Mouse (Mus musculus) T-helper 2 cell (primary cell): ENCODE measurements around the gene Lpar2.

ENCODE experiments used
- in situ Hi-C: fragments of 300-600 bp; cut with MboI, MseI; formaldehyde crosslinking; loops from one replicate; pipeline ENCODE4 v1.15.1; 2025; ENCODE audit warnings: high pct_unique_total_duplicates

The Lpar2 gene

GRCm38 (mm10) chr8:69867696-69868326 lies 45.6 kb downstream of the Lpar2 start:
- in situ Hi-C loops: no loop called here

DNA sequence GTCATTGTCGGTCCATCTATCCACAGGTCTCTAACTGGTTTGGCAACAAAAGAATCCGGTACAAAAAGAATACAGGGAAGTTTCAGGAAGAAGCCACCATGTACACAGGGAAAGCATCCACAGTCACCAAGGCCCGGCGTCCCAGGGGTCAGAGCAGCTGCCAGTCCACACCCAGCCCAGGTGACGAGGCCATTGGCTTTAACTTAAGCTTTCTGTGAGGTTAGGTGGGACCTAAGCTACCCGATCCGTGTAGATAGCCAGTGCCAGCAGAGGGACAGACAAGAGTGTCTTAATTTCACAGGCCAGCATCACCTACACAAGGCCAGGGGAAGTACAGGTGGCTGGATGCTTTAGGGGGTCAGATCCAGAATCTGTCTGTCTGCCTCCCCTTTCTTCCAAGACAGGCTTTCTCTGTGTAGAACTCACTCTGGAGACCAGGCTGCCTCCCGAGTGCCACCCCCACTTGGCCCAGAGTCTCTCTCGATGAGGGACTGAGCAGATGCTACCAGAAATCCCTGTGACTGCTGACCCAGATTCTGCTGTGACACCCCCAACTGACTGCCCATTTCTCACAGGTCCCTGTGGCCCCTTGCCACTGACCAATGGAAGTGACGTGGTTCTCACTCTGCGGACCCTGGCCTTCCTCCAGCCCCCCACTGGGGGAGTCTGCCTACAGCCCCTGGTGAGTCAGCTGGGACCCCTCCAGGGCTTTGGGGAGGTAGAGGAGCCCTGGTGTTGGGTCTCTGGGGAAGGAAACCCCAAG lies 48.0 kb downstream of the Lpar2 start:
- in situ Hi-C loops: no loop called here

DNA sequence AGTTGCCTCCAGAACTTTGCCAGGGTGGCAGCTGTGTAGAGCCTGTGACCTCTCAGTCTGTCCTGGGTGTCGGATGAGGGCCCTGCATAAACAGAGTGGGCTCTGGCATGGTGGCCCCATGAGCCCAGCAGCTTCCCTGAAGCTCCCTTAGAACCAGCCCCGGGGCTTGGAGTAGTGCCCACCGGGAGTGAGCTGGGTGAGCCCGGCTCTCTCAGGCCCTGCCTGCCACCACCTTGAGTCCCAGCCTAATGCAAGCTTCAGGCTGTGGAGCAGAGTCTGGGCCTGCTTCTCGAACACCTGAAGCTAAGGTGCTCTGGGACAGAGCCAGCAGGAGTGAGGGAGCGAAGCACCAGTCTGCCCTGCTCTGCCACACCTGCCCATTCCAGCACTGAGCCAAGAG lies 48.7 kb downstream of the Lpar2 start:
- in situ Hi-C loops: no loop called here

GRCm38 (mm10) chr8:69874155-69874554 lies 51.9 kb downstream of the Lpar2 start:
- in situ Hi-C loops: no loop called here

DNA sequence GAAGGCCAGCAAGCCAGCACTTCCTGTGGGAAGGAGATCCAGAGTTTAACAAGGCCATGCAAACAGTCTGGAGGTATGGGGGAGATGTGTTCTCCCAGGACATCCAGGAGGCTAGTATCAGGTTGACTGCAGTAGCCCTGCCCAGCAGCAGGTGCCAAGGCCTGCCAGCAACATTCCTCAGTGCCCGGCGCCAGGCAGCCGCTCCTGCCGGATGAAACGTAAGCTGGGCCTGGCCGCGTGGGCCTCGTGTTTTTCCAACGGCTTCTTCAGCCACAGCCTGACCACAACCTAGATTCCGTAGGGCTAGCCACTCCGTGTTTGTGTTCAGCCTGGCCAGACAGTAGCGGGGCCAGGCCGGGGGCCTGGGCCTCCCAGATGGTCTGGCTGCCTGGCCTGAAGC lies 52.4 kb downstream of the Lpar2 start:
- in situ Hi-C loops: no loop called here

GRCm38 (mm10) chr8:69876097-69876496 lies 53.9 kb downstream of the Lpar2 start:
- in situ Hi-C loops: no loop called here

DNA sequence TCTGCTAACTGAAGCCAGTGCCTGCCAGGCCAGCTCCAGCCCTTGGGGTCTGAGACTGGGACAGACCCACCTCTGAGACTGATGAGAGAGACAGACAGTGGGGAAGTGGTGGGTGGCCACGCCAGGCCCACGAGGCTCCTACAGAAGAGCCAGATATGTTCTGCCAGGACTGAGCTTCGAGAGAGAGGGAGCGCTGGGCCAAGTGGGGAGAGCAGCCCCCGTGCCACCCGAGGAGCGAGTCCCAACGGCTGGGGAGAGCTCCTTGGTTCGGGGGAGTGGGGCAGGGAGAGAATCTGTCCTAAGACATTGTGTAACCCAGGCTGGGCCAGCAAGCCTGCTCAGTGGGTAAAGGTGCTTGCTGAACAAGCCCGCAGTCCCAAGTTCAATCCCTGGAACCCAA lies 54.7 kb downstream of the Lpar2 start:
- in situ Hi-C loops: no loop called here

- in situ Hi-C loops: no loop called here
These were observed 55.2 kb downstream of the Lpar2 start for GRCm38 (mm10) chr8:69877396-69877795.

DNA sequence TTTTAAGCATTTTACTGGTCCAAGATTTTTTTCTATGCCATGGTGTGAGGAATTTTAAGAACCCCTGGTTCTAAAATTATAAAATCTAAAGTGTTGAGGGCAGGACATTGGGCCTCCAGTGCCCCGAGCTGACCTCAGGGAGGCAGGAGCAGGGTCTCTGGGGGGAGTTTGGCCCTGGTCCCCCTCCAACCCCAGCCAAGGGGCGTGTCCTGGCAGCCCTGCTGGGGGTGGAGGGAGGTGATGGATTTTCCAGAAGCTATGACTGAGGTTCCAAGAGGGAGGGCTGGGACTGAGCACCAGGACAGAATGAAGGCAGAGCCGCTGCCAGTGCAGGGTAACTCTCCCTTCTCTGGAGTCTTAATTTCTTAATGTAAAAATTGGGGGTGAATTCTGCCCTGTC lies 55.8 kb downstream of the Lpar2 start:
- in situ Hi-C loops: no loop called here

DNA sequence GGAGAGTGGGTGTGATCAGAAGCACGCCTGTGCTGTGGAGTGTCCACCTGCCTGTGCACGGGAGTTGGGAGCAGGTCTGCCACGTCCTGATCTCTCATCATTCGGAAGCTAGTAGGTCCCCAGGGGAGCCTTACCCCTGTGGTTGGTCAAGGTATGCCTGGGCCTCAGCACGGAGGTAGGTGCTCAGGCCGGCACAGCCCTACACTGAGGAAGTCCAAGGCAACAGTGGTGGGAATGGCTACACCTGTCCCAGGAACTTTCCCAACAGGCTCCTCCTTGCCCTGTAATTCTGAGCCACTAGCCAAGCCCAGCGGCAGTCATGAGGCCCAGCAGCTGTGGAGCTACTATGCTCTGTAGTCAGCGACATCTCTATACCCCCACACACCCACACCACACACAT lies 57.4 kb downstream of the Lpar2 start:
- in situ Hi-C loops: no loop called here
